Mouse (Mus musculus) cerebellum, postnatal 14 days (tissue): ENCODE results near the gene Dhrs3.

Experiments
- DNase-seq, 2 experiments: peaks; one replicate each; pipeline ENCODE4 v3.0.0; 2021; ENCODE audit warnings: mixed read lengths in 2 of 2

Dhrs3 gene

DNA sequence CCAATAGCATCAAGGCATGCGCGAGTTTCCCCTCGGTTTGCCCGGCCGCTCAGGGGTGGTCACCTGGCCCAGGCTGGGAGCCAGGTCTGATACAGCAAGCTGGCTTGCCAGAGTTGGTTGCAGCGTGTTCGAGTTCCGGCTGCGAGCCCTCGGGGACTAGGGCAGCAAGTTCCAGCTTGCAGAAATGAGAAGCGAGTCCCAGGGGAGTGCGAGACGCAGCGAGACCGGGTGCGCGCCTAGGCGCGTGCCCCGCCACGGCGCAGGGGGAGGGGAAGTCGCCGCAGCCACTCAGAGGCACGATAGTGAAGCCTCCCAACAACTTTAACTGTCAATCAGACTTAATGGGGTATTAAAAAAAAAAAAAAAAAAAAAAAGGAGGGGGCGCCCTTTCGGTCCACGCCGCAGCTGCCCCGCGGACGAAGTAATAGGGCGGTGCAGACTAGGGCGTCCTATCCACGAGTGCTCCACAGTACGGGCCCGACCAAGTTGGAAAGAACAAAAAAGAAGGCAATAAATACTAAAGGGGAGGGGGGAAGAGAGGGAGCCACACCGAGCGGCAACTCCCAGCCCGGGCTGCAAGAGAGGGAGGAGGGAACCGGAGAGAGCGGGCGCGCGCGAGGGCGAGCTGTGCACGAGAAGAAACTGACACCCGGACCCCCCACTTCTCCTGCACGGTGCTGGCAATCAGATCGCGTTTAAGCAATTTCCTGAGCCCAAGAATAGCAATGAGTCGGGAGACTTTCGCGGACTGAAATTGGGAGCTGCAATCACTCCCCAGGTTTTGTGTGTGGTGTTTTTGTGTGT, at the start of gene Dhrs3:
Dhrs3 (plus strand) TSS at position 695 of the 804 bp plus-strand sequence.
- peak; percentile 62 to 63 for DNase-seq

- no peak for DNase-seq
Measured at GRCm38 (mm10) chr4:144861756-144862505, 30.7 kb upstream of the Dhrs3 start.

GRCm38 (mm10) chr4:144867926-144868325, 24.7 kb upstream of the Dhrs3 start:
- peak; percentile 44 to 45 for DNase-seq

- DNase-seq: no peak
Measured at GRCm38 (mm10) chr4:144868584-144868983, 24.0 kb upstream of the Dhrs3 start.

- no peak for DNase-seq
Measured at GRCm38 (mm10) chr4:144872905-144873304, 19.7 kb upstream of the Dhrs3 start.

DNA sequence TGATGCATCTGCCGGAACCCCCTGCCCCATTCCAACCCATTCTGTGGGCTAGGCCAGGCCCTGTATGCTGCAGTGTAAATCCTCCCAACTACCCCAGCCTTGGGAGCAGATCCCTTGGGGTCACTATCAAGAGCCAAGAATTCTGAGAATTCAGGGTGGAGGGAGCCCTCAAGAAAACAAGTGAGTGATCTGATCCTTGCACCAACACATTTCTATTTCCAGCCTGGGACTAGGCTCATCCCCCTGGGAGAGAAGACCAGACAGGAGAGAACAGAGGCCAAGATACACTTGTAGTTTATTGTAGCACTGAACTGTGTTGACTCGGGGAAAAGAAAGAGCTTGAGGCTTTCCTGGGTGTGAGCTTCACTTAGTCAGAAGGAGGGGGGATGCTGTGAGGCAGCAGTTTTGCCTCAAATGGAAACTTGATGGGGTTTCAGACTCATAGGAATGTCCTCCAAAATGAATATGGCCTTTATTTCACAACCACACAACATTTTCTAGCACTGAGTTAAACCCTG, 17.0 kb upstream of the Dhrs3 start:
- DNase-seq: no peak

DNA sequence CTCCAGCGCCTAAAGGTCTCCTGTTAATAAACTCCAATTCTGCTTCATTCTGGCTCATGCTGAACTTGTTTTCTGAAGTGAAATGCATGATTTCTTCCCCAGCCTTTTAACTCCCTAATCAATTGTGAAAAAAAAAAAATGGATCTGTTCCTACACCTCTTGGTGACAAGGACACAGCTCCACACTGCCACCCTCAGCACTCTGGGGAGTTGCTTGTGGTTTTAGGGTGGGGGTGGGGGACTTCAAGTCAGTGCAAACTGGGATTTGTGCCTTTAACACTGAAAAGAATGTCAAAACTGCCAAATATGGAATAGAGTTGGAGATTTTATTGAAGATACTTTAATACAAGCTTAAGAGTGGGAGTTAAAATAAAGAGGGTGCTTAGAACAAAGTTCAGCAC, 13.1 kb upstream of the Dhrs3 start:
- DNase-seq: no peak

DNA sequence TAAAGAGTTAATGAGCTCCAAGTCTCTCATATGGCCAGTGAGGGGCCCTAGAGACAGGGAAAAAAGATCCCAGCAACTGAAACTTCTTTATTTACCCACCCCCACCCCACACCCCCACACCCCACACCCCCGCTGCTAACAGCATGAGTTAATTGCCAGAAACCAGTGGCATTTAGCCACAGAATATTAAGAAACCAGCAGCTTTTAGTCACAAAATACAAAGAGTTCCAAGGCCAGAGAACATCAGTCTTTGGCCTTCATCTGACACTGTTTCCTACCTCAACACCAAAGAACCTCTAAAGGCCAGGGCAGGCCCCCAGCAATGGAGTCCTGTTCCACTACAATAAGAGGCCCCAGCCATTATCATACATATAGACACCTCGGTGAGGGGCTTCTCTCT, 11.3 kb upstream of the Dhrs3 start:
- DNase-seq: no peak

GRCm38 (mm10) chr4:144882881-144883331, 9.7 kb upstream of the Dhrs3 start:
- DNase-seq: peak; percentile 67 to 73

- peak; percentile 55 to 72 for DNase-seq
Measured at GRCm38 (mm10) chr4:144886460-144886859, 6.2 kb upstream of the Dhrs3 start.

- peak; percentile 35 to 38 for DNase-seq
Measured at GRCm38 (mm10) chr4:144888750-144889149, 3.9 kb upstream of the Dhrs3 start.

DNA sequence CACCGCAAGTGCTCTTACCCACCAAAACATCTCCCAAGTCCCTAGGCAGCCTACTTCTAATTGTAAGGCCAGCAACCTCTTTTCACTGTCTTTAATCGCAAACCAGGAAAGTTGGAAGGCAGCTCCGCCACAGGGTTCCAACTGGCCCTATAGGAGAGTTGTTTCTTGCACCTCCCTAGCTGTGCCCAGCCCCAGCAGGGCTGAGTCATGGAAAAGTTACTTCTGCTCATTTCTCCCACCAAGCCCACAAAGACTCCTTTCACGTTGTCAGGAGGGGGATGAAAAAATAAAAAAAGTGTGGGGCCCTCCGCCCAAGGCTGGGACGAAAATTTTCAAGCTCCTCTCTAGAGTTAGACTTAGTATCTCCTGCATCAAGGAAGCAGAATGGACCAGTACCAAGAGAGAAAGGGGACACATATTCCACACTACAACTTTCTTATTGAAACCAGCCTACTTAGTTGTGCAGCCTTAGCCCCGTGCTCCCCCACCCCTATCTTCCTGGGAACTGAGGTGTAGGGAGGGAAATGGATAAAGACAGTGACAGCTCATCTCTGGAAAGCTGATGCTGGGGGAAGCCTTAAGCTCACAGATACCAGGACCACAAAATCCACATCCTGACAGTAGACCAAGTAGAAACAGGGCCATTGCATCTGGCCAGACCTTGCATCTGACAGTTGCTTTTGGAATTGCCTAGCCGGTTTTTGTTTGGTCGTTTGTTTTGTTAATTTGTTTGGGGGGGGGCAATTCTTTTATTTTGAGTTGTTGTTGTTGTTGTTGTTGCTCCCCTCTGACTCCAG, 2.9 kb upstream of the Dhrs3 start:
- no peak for DNase-seq

- DNase-seq: peak; percentile 73 to 78
Measured at GRCm38 (mm10) chr4:144890690-144891120, 1.9 kb upstream of the Dhrs3 start.

DNA sequence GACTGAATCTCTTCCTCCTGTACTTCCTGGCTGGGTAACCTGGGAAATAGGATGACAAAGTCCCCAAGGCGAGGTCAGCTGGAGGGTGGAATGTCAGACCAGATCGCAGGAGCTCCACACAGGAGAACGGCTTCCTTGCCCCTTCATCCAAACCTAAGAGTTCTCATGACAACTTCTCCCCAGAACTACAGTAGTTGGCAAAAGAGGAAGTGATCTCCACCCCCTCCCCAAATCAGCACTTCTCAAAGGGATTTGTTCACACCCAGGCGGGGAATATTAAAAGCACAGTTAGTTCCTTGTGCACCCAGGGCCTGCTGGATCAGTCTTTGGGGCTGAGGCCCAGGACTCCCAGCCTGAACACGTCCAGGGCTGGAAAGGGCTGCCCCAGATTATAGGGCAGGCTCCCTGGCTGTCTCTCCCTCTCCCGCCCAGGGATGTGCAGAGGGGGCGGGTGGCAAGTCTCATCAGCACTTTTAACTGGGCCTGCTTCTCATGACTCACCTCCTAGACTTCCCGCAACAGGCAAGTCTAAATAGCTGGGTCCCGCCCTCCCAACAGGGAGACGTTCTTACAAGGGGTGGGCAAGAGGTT, 1.4 kb upstream of the Dhrs3 start:
- DNase-seq: no peak

DNA sequence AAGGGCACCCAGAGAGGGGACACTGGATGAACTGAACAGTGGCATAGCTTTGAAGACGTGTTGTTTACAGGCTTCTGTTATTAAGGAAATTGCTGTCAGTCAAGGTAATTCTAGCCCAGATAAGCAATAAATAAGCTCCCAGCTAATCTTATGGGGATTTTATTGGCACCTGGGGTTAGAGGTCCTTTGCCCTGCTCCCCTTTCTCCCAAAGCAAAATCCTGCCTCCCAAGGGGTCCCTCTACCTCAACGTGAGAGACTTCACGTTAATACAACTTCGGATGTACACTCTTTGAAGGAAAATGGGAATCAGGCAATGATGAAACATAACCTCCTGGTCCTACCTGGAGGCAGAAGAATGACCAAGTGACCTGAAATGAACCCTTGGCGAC, 889 bp upstream of the Dhrs3 start:
- DNase-seq: no peak

DNA sequence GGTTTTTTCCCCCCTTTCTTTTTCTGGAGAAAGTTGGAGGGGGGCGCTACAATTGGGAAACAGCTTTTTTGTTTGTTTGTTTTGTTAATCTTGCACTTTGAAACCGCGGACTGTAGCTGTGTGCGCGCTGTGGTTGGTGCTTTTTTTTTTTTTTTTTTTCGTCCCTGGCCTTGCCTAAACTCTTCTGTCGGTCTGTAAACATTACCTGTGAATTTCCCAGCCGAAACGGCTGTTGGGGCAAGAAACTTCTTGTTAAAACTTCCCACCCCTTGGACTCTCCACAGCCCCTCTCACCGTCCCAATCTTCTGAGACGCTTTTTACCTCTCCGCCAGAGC, 278 bp downstream of the Dhrs3 start:
- DNase-seq: no peak

DNA sequence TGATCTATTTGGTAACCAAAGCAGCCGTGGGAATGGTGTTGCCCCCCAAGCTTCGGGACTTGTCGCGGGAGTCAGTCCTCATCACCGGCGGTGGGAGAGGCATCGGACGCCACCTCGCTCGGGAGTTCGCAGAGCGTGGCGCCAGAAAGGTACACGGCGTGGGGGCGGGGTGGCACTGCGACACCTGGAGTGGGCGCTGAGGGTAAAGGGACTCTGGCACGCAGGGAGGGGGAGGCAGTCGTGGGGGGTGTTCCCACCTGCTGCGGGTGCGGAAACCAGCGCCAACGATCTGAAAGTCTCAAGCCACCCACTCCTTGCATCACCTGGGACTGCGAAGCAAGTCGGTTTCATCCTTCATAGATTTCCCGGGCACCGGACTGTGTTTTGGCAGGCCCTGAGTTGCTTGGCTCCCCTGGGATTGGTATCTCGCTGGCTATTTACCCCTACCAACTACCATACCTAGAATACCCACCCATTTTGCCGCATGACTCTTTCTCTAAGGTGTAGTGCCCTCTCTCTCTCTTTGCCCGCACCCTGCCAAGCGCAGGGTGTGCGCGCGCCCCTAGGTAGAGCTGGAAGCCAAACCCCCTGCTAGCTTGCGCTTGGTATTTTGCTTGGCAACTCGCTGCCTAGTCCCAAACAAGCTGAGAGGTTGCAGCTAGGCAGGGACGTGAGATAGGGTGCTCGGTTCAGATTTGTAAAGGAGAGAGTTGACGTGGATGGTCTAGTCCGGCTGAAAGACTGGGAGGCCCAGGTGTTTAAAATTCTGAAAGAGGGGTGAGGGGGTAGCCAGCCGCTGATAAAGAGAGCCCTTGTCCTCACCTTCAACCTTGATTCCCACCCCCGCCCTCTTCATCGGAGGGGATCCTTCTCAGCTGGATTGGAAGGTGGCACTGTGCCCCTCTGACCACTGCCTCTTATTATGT, 1.2 kb downstream of the Dhrs3 start:
- peak; percentile 44 to 48 for DNase-seq

DNA sequence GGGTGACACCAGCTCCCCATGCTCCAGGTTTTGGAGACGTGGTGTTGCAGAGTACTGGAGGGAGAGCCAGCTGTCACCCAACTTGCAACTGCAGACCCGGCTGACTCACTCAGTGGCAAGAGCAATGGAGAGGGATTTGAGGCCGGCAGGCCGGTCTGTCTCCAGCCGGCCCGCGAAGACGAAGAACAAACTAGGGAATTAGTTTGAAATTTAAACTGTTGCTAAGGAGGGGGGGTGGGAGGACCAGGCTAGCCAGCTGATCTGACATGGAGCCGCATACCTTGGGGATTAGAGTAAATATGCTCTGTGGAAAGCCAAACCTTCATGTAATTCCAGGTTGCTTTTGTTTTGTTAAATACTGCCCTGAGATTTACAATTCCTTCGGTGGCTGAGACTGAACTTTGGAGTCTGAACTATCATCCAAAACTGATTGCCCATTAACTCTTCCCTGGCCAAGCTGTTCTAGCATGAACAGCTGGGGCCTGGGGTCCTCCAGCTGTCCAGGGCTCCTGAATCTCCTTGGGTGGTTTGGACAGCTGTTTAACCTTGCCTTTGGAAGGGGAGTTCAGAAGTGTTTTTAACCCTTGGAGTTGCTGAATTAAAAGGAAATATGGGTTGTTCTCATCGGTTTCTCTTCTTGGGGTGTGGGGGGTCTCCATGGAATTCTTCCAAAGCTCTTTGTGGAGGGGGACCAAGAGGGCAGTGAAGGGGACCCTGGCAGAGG, 2.0 kb downstream of the Dhrs3 start:
- DNase-seq: peak in 1 of 2 experiments; percentile 18

DNA sequence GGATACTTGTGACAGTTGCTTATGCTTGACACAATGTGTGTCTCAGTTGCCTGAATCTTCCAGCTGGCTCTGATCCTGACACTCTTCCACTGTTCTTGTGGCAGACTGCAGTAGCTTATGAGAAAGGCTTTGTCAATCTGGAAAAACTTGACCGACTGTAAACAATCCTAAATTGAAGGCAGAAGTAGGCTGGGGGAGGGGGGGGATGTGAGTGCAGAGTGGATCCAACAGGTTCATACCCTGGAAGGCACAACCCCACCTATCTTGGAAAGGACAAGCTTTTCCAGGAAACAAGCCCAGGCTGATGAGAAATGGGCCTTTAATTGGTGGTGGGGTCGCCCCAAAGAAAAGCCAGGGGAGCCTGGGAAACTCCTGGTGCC, 2.6 kb downstream of the Dhrs3 start:
- no peak for DNase-seq

- DNase-seq: peak in 1 of 2 experiments; percentile 34
Measured at GRCm38 (mm10) chr4:144896321-144896720, 3.7 kb downstream of the Dhrs3 start.
